Mouse (Mus musculus): Measurements from ENCODE around the gene Asic1. TPM values are rescaled to one million over a fixed set of nuclear protein-coding genes. Genes with fewer than 3 reads are reported as not detected.
A peak's percentile ranks its signal among the peaks of the same experiment; 100 is the strongest.

The Asic1 gene
- total RNA-seq (2014; fragmentation: Nextera tagmentation) (not detected in 2 replicates), total RNA-seq (2017) (not detected in 2 replicates)

DNA sequence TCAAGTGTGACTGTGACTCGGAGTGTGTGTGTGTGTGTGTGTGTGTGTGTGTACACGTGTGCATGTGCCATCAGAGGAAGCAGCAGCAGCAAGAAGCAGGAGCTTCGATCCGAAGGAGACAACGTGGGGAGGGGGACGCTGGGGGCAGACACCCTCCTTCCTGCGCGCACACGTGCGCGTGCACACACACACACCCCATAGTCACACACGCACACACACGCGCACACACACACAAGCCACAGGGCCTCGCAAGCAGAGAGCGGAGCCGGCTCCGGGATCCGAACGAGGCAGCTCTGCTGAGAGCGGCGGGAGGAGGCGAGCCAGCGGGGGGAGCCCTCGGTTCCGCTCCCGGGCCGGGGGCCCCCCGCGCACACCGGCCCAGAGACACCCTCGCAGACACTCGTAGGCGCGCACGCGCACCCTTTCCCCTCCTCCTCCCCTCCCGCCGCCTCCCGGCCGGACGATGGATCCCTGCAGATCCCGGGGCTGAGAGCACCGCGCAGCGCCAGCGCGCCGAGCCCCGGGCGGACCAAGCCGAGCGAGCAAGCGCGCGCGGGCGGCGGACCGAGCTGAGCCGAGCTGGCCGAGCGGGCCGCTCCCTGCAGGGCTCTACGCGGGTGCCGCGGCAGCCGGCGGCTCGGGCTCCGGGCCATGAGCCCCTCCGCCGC, at the start of gene Asic1:
Gene Asic1, plus strand, starts transcription at position 215 of the 668 bp plus-strand sequence.
- peak; percentile 20; the same call in 1 of the 2 replicates for ATAC-seq (replicated peaks; ENCODE audit: poor library complexity, severe bottlenecking)

DNA sequence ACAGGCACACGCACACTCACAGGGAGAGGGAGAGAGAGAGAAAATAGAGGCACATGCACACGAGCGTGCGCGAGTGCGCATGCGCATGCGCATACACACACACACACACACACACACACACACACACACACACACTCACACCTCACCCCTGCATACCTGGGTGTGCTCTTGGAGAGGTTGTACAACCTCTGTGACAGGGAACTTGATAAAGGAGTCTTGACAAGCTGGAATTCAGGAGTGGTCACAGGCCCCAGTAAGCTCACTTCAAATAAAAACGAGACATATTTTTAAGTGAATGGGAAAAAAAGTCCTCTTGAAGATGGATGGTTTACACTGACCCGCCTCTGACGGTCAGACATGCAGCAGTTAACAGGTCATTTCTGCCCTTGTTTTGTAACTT, 48.1 kb upstream of the Asic1 start:
- ATAC-seq (replicated peaks; ENCODE audit: poor library complexity, severe bottlenecking) = no peak

DNA sequence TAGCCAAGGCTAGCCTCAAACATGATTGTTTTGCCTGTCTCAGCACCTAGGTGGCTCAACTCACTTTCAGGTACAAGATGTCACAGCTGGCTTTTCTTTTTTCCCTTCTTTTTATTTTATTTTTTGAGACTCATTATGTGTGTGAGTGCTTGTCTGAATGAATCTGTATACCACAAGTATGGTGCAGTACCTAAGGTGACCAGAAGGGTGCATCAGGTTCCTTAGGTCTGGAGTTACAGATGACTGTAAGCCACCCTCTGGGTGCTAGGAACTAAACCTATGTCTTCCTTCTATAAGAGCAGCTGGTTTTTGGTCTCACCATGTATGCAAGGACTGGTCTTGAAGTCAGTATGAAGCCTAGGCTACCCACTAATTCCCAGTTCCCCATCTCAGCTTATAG, 38.5 kb upstream of the Asic1 start:
- 0 out of 2 replicates have a peak, but pooled peaks have one; percentile 30 for ATAC-seq (replicated peaks; ENCODE audit: poor library complexity, severe bottlenecking)

DNA sequence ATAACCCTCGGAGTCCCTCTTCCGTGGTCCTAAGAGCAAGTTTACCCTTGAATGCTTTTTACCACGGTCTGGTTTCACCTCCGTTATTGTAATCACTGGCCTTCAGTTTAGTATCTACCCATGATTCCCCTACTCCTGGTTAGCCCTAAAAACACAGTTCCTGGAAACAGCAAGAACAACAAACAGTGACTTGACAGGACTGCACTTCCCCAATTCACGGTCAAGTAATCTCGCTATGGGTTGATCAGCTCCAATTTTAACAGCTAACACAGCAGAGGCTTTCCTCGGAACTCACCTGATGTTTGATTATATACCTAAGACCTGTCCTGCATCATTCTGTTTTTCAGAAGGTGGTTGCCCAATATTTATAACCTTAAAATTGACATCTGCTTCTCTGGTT, 35.5 kb upstream of the Asic1 start:
- ATAC-seq (replicated peaks; ENCODE audit: poor library complexity, severe bottlenecking) = peak; percentile 27; the same call in 1 of the 2 replicates

DNA sequence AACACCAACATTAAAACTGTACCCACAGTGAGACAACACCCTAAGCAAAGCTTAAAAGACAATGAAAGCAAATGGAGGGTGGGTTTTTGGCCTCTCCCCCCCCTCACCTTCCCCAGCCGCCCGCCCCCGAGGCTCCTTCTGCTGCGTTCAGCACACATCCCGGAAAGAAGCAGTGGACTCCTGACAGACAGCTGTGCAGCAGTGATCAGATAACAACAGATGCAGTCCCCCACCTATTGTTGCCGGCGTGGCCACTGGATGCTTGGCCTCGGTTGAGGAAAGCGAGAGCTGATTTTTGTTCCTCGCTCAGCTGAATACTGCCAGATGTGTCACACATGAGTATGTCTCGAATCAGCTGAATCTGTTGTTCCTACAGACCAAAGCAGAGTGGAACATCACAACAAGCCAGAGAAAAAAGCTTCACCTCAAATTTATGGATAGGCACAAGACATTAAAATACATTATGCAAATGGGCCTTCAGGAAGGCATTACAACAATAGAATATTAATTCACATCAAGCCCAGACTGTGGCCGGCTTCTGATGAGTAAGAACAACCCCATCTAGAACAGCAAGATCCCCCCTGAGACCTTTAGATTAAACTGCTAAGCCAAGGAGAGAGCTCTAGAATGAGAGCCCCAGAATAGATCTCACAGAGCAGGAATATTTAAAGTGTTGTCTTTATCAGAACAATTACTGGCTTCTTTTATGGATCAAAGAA, 32.6 kb upstream of the Asic1 start:
- no peak for ATAC-seq (replicated peaks; ENCODE audit: poor library complexity, severe bottlenecking)

DNA sequence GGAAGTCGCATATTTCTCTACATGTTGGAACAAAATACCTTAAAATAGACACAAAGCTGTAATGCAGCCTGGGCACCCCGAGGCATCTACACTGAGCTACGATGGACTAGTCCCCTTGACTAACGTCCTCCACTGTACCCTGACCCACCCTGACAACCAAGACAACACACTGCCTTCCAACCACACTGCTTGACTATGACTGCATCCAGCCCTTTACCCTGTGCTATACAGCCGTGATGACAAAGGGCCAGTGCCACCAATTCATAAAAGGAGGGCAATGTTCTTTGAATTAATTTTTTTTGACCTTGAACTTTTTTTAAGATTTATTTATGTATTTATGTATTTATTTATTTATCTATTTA, 32.1 kb upstream of the Asic1 start:
- no peak for ATAC-seq (replicated peaks; ENCODE audit: poor library complexity, severe bottlenecking)

DNA sequence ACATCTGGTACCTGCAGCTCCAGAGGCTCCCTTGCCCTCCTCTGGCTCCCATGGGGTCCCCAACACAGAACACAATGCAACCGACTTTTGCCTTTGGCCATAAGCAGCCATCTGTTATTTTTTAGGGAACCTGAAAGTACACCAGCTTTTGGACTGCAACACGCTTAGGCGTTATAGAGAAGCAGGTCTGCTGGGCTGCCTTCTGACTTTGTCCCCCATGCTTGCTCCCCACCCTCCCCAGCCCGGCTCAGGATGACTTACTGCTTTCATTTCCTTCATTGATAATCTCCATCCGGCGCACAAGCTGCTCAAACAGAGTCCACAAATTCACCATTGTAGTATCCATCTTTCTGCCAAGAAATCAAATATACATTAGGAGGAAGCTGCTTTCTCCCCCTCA, 27.5 kb upstream of the Asic1 start:
- peak; percentile 99 for ATAC-seq (replicated peaks; ENCODE audit: poor library complexity, severe bottlenecking)

DNA sequence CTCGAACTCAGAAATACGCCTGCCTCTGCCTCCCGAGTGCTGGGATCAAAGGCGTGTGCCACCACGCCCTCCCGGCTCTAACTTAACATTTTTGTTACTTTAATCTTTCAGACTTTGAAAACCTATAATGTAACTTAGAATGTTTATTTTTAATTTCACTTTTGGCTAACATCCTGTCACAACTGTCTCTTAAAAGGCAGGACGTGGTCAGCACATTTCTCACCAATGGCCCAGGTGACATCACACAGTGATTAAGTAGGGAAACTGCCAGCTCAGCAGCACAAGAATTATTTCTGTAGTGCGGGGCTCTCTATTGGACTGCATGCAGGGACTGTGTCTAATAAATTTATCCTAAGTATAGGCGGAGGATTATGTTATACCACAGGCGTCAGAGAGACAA, 26.3 kb upstream of the Asic1 start:
- no peak for ATAC-seq (replicated peaks; ENCODE audit: poor library complexity, severe bottlenecking)

DNA sequence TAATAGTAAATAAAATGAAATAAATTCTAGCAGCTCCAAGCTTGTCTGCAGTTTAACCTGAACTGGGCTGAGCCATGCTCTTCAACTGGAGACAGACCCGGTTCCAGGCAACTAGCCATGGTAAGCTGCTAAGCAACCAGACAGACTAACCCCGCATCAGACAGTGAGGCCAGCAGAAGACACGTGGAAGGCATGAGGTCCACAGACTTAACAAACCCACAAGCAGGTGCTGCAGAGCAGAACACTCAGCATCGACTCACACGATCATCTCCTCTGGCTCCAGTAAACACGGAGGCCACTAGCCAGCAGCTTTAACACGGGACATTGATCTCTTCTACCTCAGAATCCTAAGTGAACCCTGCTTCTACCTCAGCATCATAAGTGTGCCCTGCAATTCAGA, 25.4 kb upstream of the Asic1 start:
- no peak for ATAC-seq (replicated peaks; ENCODE audit: poor library complexity, severe bottlenecking)

DNA sequence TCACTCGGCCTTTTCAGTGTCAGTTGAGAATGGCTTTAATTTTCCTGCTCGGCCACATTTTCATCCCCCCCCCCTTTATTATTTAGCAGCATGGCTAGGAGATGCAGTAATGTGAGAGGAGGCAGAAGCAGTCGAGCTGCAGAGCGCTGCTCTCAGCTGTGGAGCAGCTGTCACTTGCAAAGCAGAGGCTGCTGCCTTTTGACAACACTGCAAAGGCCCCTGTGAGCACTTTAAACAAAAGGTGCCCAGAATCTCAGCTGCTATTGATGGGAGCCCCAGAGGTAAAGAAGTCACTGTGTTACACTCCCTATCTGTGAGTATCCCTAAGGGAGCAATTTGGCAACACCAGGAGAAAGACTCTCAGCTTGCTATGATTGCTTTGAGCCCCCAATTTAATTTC, 21.8 kb upstream of the Asic1 start:
- ATAC-seq (replicated peaks; ENCODE audit: poor library complexity, severe bottlenecking) = no peak

DNA sequence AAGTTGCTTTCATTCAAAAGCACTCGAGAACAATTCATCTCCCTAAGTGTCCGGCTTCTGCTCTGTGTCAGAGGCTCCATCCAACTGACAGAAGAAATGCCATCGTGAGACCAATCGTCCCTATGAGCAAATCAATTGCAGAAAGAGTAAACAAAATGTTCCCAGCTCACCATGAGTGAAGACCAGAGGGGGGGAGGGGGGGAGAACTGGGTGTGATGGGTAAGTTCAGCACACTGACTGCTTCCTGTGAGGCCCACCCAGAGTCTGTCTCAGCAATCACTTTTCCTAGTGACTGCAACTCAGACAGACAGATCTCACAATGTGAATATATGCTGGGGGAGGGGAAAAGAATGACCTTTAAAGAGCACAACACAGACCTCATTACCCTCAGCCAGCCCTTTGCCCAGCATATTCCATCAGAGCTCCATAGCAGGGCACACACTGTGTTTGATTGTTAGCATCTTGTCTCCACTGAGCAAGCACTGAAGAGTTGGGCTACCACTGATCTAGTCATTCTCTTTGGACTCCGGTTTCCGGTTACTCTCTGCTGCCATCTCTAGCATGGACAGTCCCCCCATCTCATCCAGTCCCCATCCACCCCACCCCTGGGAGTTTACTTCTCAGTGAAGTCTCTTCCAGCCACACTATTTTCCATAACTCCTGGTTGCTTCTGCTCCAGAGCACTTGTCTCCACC, 21.0 kb upstream of the Asic1 start:
- ATAC-seq (replicated peaks; ENCODE audit: poor library complexity, severe bottlenecking) = no peak

DNA sequence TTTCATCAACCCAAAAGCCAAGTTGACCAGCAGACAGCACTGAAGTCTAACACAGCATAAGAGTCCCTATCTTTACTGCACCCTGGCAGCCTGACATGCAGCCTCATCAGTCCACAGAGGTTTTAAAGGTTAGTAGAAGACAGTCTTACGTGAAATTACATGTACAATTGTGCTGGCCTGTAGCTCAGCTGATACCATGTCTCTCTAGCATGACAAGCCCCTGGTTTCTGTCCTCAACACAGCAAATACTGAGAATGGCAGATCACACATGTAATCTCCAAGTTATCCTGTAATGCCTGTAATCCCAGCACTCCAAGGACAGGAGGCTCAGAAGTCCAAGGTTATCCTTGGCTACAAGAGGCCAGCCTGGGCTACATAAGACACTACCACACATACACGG, 19.9 kb upstream of the Asic1 start:
- no peak for ATAC-seq (replicated peaks; ENCODE audit: poor library complexity, severe bottlenecking)

DNA sequence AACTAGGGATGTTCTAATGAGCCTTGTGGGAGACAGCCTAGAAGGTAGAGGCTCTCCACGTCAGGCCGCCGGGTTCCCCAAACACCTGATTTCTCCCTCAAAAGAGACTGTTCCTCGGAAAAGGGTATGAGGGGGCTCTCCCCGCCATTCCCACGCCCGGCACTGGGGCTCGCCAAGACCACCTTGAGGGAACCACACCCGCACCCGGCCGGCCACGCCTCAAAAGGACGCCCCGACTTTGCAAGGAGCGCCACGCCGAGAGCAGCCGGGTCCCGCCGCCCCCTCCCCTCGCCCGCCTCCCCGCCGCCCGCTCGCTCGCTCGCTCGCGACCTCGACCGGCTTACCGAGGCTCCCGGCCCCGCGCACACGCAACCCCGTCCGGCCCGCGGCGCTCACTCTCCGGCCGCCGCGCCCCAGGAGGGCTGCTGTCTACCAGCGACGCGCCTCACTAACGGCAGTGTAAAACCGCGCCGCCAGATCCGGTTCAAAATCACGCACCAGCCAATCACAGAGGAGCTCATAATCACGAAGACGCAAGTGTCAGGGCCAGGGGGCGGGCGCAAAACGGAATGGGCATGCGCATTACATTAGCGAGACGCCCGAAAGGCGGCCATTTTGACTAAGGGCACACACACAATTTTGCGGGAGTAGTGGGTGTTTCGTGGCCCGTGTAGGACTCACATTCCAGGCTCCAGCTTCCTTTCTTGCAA, 18.9 kb upstream of the Asic1 start, which contains the start of gene Racgap1:
Gene Racgap1, minus strand, starts transcription at position 494 of the 710 bp plus-strand sequence.
- peak; percentile 94 for ATAC-seq (replicated peaks; ENCODE audit: poor library complexity, severe bottlenecking)

DNA sequence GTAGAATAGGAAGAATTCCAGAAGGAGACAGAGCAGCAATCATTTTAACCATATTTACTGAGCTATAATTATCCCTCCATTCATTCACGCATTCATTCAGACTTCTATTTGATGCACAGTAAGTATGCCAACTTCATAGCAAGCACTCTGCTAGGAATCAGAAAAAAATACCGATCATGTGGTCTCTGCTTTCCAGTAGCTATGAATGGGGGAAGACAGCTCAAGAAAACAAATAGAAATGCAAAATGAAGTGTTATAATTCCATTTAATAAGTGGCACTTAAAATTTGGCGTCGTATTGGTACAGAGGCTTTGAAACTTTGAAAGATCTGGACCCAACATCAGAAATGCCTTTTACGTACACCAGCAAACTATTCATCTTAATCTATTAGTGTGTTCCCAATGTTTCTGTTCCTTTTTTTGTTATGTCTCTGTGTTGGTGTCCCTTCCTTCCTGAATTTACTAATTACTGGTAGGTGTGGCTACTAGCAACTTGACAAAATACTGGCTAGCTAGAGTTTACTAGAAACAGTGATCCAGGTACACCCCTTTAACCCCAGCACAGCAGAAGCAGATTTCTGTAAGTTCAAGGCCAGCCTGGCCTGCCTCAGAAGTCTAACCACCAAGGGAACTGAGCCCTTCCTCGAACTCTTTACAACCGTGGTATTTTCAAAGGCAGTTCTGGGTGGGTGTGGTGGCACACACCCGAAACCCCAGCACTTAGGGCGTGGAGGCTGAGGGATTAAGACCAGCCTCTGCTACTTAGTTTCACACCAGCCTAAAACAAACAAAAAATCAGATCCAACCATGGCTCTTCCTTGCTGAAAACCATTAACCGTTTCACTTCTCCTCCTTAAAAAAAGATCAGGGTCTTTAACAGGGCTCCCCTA, 17.9 kb upstream of the Asic1 start:
- peak; percentile 43 for ATAC-seq (replicated peaks; ENCODE audit: poor library complexity, severe bottlenecking)

DNA sequence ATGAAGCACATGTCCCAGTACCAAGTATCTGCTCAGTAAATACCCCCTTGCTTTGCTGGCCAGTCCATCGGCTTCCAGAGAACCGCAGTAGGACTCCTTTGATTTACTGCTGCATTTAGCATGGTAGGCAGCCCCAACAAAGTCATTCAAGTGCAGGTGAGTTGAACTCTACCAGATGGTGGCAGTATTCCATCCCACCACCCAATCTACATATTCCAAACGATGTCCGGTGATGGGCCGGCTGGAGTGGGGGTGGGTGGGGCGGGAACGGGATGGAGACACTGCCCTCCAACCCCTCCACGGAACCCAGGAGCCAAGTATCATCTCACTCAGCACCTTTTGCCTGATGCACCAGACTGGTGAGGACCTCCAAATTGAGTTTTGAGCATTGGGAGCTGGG, 16.9 kb upstream of the Asic1 start:
- ATAC-seq (replicated peaks; ENCODE audit: poor library complexity, severe bottlenecking) = no peak

DNA sequence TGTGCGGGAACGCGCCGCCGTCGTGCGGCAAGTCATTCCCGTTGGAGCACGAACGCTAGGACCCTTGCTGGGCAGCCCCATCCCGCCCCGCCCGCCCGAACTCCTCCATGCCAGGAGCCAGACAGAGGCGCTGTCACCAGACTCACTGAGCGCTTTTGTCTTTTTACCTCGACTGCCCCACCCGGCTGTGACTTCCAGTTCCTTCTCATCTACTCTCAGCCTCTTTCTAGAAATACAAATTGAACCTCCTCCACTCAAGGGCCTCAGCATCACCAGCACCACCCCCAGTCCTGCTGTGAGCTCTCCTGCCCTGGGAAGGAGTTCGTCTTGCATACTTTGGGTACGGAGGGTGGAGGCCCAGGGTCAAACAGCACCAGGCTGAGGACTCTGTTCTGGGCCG, 16.3 kb upstream of the Asic1 start:
- ATAC-seq (replicated peaks; ENCODE audit: poor library complexity, severe bottlenecking) = no peak

DNA sequence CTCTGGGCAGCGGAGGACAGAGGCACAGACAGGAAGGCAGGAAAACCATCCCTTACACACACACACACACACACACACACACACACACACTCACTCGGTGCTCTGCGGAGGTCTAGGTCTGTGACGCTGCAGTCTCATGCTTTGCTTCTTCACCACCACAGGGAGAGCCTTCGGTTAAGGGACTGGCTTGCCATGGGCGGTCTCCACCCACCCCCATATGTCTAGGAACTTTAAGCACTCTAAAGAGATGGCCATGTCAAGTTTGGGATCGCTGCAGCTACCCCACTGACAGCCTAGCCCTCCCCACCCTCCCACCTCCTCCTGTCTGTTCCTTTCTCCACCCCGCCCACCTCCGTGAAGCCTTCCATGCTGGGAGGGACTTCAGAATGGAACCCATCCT, 14.2 kb upstream of the Asic1 start:
- no peak for ATAC-seq (replicated peaks; ENCODE audit: poor library complexity, severe bottlenecking)

DNA sequence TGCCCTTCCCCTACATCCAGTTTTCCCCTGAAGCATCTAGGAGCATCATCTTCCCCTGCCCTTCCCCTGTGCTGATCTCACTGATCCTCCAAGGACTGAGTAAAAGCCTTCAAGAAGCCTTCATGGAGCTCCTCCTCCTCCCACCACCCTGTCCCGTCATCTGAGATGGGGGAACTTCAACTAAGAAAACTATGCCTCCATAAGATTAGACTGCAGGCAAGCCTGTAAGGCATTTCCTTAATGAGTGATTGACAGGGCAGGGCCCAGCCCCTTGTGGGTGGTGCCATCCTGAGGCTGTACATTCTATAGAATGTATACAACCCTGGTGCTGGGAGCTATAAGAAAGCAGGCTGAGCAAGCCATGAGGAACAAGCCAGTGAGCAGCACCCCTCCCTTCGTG, 11.7 kb upstream of the Asic1 start:
- no peak for ATAC-seq (replicated peaks; ENCODE audit: poor library complexity, severe bottlenecking)

DNA sequence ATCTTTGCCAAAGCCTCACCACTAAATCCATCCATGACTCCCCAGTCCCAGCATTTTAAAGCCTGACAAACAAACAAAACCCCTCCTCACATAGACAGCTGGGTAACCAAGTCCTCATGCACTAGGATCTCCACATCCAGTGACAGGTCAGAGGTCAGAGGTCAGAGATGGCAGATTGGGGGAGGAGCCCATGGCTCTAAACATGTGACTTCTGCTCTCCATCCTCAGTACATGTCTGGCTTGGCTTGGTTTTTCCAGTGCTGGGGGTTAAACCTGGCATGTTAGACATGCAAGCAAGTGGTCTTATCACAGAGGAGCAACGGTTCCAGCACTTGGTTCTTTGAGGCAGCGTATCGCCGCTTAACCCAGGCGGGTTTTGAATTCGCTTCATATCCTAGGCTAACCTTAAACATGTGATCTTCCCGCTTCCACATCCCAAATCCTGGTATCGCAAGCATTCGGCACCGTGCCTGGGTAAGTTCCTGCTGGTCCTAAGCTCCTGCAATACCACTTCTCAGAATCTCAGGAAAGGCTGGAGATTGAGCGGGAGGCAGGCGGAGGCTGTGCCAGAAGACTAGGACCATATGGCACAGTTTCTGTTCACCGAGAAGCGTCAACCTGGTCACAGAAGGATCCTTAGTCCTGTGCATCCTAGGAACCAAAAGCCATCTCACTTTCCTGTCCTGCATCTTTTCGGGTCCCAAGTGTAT, 8.9 kb upstream of the Asic1 start:
- ATAC-seq (replicated peaks; ENCODE audit: poor library complexity, severe bottlenecking) = no peak

Measured in granulocyte monocyte progenitor cell, adult 5-6 weeks (primary cell).